Mouse (Mus musculus) myocyte (in vitro differentiated cells): ENCODE results near the gene Tspan13.

ENCODE experiments used
- E2F4 ChIP-seq: IDR thresholded peaks from one replicate; pipeline ENCODE4 v1.6.1; 2011; ENCODE audit warnings: mild to moderate bottlenecking, control low read depth, moderate library complexity; ENCODE audit not compliant: insufficient read depth
- MAX ChIP-seq: IDR thresholded peaks from one replicate; pipeline ENCODE4 v1.6.1; 2011; ENCODE audit warnings: low read depth, mild to moderate bottlenecking, control low read depth
- MYOD1 ChIP-seq, 3 experiments: IDR thresholded peaks; one replicate each; pipeline ENCODE4 v1.6.1; 2011; ENCODE audit warnings: control low read depth in 2 of 3, low read depth in 2 of 3, mild to moderate bottlenecking in 2 of 3, moderate library complexity in 1 of 3; ENCODE audit not compliant: insufficient read length in 2 of 3, control insufficient read depth in 1 of 3
- MYOG ChIP-seq, 3 experiments: IDR thresholded peaks; one replicate each; pipeline ENCODE4 v1.6.1; 2011; ENCODE audit warnings: control low read depth in 2 of 3, low read depth in 2 of 3, mild to moderate bottlenecking in 2 of 3; ENCODE audit not compliant: insufficient read length in 2 of 3, control insufficient read depth in 1 of 3, insufficient read depth in 1 of 3
- POLR2A ChIP-seq: IDR thresholded peaks from one replicate; pipeline ENCODE4 v1.6.1; 2011; ENCODE audit warnings: low read depth, mild to moderate bottlenecking, control low read depth, moderate library complexity; ENCODE audit not compliant: insufficient read length
- POLR2AphosphoS2 ChIP-seq: IDR thresholded peaks from one replicate; pipeline ENCODE4 v1.6.1; 2011; ENCODE audit warnings: low read depth, control low read depth; ENCODE audit not compliant: insufficient read length
- SRF ChIP-seq: IDR thresholded peaks from one replicate; pipeline ENCODE4 v1.6.1; 2011; ENCODE audit warnings: low read depth; ENCODE audit not compliant: control insufficient read depth, insufficient read length
- TCF12 ChIP-seq: IDR thresholded peaks from one replicate; pipeline ENCODE4 v1.6.1; 2011; ENCODE audit warnings: mild to moderate bottlenecking, control low read depth; ENCODE audit not compliant: poor library complexity, insufficient read depth, severe bottlenecking
- TCF3 ChIP-seq: IDR thresholded peaks from one replicate; pipeline ENCODE4 v1.6.1; 2011; ENCODE audit warnings: low read depth, control low read depth; ENCODE audit not compliant: insufficient read length
- USF1 ChIP-seq: IDR thresholded peaks from one replicate; pipeline ENCODE4 v1.6.1; 2011; ENCODE audit warnings: low read depth, mild to moderate bottlenecking, control low read depth, moderate library complexity

GRCm38 (mm10) chr12:36020710-36021109 lies 21.6 kb downstream of the Tspan13 start:
- TF ChIP-seq MYOD1 (IDR thresholded peaks at IDR 0.05; ENCODE audit: control insufficient read depth in 1 of 3, insufficient read length in 2 of 3, low read depth in 2 of 3) (no peak), POLR2A (no peak), POLR2AphosphoS2 (no peak), TCF12 (no peak), MAX (no peak), MYOG (IDR thresholded peaks at IDR 0.05; ENCODE audit: control insufficient read depth in 1 of 3, insufficient read depth in 1 of 3, insufficient read length in 2 of 3, low read depth in 2 of 3) (no peak), SRF (no peak), E2F4 (no peak), TCF3 (no peak), USF1 (no peak)
